ENCODE assay signal across 23 mouse cellular contexts in the genomic region with DNA sequence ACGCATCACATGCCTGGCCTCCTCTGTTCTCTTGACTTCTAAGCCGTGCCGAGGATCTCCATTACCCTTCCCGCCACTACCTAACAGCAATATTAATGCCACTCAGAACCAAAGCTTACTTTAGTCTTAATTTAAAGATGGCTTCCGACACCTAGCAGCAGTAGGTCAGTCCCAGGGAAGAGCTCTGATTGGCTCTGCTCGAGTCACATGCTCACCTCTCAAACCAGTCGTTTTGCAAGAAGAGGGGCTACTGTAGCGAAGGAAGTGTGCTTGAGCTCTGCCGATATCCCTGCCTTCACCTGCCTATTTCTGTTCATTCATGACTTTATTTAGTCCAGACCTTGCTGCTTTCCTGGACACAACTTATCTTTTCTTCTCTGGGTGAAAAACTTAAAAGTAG. TPM values are rescaled to one million over a fixed set of nuclear protein-coding genes. Genes with fewer than 3 reads are reported as not detected.
"Had no signal": no experiment of that assay in that cellular context is flagged by ENCODE, and none has a peak within 500 bp of the region (broad histone marks: within the 10 kb centered on the region; RNA-seq: fewer than 3 reads in every experiment).

No protein-coding gene starts in this region.

- DNase-seq: lung, adult 2 months; lung, postnatal 14 days; midbrain, embryonic 14.5 days; retina, postnatal 1 day; right cerebral cortex, adult 18-20 months; right cerebral cortex, postnatal 25 days; right cerebral cortex, postnatal 4 days; thymus, adult 18-20 months; thymus, postnatal 25 days had no signal

- H3K4me1 ChIP-seq: liver, embryonic 12.5 days; lung, embryonic 15.5 days; midbrain, embryonic 12.5 days; neural tube, embryonic 15.5 days; stomach, embryonic 15.5 days had no signal

- H3K36me3 ChIP-seq: liver, embryonic 12.5 days; lung, embryonic 15.5 days; midbrain, embryonic 10.5 days; midbrain, embryonic 12.5 days; neural tube, embryonic 13.5 days; neural tube, embryonic 15.5 days; stomach, embryonic 15.5 days had no signal

- H3K27me3 ChIP-seq: liver, embryonic 12.5 days; lung, embryonic 15.5 days; midbrain, embryonic 12.5 days; neural tube, embryonic 13.5 days; neural tube, embryonic 15.5 days; stomach, embryonic 15.5 days had no signal

- H3K27ac ChIP-seq: liver, embryonic 12.5 days; liver, embryonic 14.5 days; lung, embryonic 15.5 days; macrophage; midbrain, embryonic 10.5 days; midbrain, embryonic 12.5 days; neural tube, embryonic 13.5 days; neural tube, embryonic 15.5 days; stomach, embryonic 15.5 days; stomach, postnatal 0 days had no signal

- H3K4me3 ChIP-seq: liver, embryonic 12.5 days; lung, embryonic 15.5 days; midbrain, embryonic 10.5 days; midbrain, embryonic 12.5 days; myocyte; neural tube, embryonic 13.5 days; neural tube, embryonic 15.5 days; stomach, embryonic 15.5 days had no signal

- ATAC-seq: liver, embryonic 12.5 days; lung, postnatal 0 days; midbrain, embryonic 16.5 days had no signal

RNA-seq across cellular contexts. Expression of gene Nos1, which starts 43.0 kb away (rescaled TPM):
- total RNA-seq: megakaryocyte-erythroid progenitor cell, adult 5-6 weeks had no signal
- polyA plus RNA-seq: macrophage had no signal
